Mouse (Mus musculus) hindbrain, postnatal 0 days (tissue): Measurements from ENCODE around the gene Syne4. TPM values are rescaled to one million over a fixed set of nuclear protein-coding genes. Genes with fewer than 3 reads are reported as not detected.

Source experiments
- ATAC-seq: fragments of 200-750 bp; cut with Nextera tagmentation; 2 replicates; pipeline ENCODE4 v1.8.0; 2017; ENCODE audit warnings: mild to moderate bottlenecking, moderate TSS enrichment, moderate library complexity
- DNase-seq: peaks from one replicate; pipeline ENCODE4 v3.0.0-alpha.2; 2015; ENCODE audit warnings: low spot score
- H3K27ac ChIP-seq: fragments of 300-500 bp; sonication (generic); 2 replicates; pipeline ENCODE4 v1.5.1; 2014; ENCODE audit warnings: mild to moderate bottlenecking
- H3K27me3 ChIP-seq: fragments of 300-500 bp; sonication (generic); 2 replicates; pipeline ENCODE4 v1.6.1; 2014; ENCODE audit warnings: low read length, mixed read lengths; ENCODE audit not compliant: insufficient read depth
- H3K36me3 ChIP-seq: fragments of 300-500 bp; sonication (generic); 2 replicates; pipeline ENCODE4 v1.6.1; 2014; ENCODE audit warnings: low read length, mixed read lengths; ENCODE audit not compliant: insufficient read depth
- H3K4me1 ChIP-seq: fragments of 300-500 bp; sonication (generic); 2 replicates; pipeline ENCODE4 v1.6.1; 2014; ENCODE audit warnings: antibody characterized with exemption, low read length, mixed read lengths; ENCODE audit not compliant: insufficient read depth
- H3K4me2 ChIP-seq: fragments of 300-500 bp; sonication (generic); 2 replicates; pipeline ENCODE4 v1.6.1; 2014; ENCODE audit warnings: low read depth, mild to moderate bottlenecking, low read length, moderate library complexity, mixed read lengths
- H3K4me3 ChIP-seq: fragments of 300-500 bp; sonication (generic); 2 replicates; pipeline ENCODE4 v1.5.1; 2014; ENCODE audit warnings: low read length
- H3K9ac ChIP-seq: fragments of 300-500 bp; sonication (generic); replicated peaks from 2 replicates; pipeline ENCODE4 v1.6.1; 2014; ENCODE audit warnings: mild to moderate bottlenecking, low read length, moderate library complexity, mixed read lengths
- H3K9me3 ChIP-seq: fragments of 300-500 bp; sonication (generic); 2 replicates; pipeline ENCODE4 v1.6.1; 2016; ENCODE audit warnings: low read length, mixed read lengths
- CTCF ChIP-seq: IDR thresholded peaks from 2 replicates; pipeline ENCODE4 v1.5.1; 2016; ENCODE audit warnings: antibody characterized with exemption, control low read depth, low read depth
- WGBS: fragments of 180-500 bp; shearing (Covaris S2); extraction: QIAGEN DNeasy Blood & Tissue Kit; methylation state at CpG from one replicate; pipeline ENCODE4 v1.1.7; 2014; 5-methylcytosine and 5-hydroxymethylcytosine counted together
- polyA plus RNA-seq: library from polyadenylated mRNA; unstranded; fragments of >200 nt; fragmentation: Nextera tagmentation; extraction: Ambion mirVana; gene quantifications from 2 replicates; pipeline ENCODE4 v1.2.1, GENCODE M21; 2015
- total RNA-seq: library from RNA; depleted of rRNA; stranded (reverse); fragments of >200 nt; gene quantifications from 2 replicates; pipeline ENCODE4 v1.2.3, GENCODE M21; 2014

The Syne4 gene
- total and polyA plus RNA-seq, 2 experiments from 2014 or later: 12.6 to 16.5 TPM

GRCm38 (mm10) chr7:30286701-30287410, 27.8 kb upstream of the Syne4 start:
- Histone ChIP-seq H3K9ac (no peak overlapping the region), H3K4me3 (no peak overlapping the region), H3K9me3 (no peaks in the 10 kb centered on the region), H3K4me2 (no peak overlapping the region), H3K27me3 (no peaks in the 10 kb centered on the region), H3K36me3 (no peaks in the 10 kb centered on the region), H3K4me1 (peaks cover 7% of the 10 kb centered on the region), H3K27ac (no peak overlapping the region)
- TF ChIP-seq CTCF: no peak
- no peak for DNase-seq
- ATAC-seq: no peak
- 35% methylated on average over 8 of the region's 8 CpGs for WGBS

- no peak overlapping the region for H3K4me3 ChIP-seq
- H3K27me3 ChIP-seq: no peaks in the 10 kb centered on the region
- no peak overlapping the region for H3K9ac ChIP-seq
- no peak overlapping the region for H3K27ac ChIP-seq
- 53% methylated on average over 6 of the region's 6 CpGs for WGBS
- no peaks in the 10 kb centered on the region for H3K36me3 ChIP-seq
- no peaks in the 10 kb centered on the region for H3K9me3 ChIP-seq
- H3K4me2 ChIP-seq: no peak overlapping the region
- no peak for DNase-seq
- peaks cover 7% of the 10 kb centered on the region for H3K4me1 ChIP-seq
- no peak for ATAC-seq
- no peak for TF ChIP-seq CTCF
Observed at GRCm38 (mm10) chr7:30288046-30288445, 26.6 kb upstream of the Syne4 start.

- DNase-seq: no peak
- H3K27ac ChIP-seq: 0 out of 2 replicates have a peak overlapping the region, but pooled peaks have one; percentile 20
Observed at GRCm38 (mm10) chr7:30289071-30289713, 25.4 kb upstream of the Syne4 start.

GRCm38 (mm10) chr7:30289714-30290399, 24.8 kb upstream of the Syne4 start:
- DNase-seq: peak; percentile 51

More at GRCm38 (mm10) chr7:30289071-30289713, 25.4 kb upstream of the Syne4 start:
- no peaks in the 10 kb centered on the region for H3K36me3 ChIP-seq
- H3K4me3 ChIP-seq: no peak overlapping the region
- H3K4me1 ChIP-seq: peaks cover 11% of the 10 kb centered on the region
- TF ChIP-seq CTCF: no peak
- WGBS: 76% methylated on average over 7 of the region's 7 CpGs
- H3K4me2 ChIP-seq: no peak overlapping the region
- no peak overlapping the region for H3K9ac ChIP-seq
- no peaks in the 10 kb centered on the region for H3K9me3 ChIP-seq
- no peak for ATAC-seq
- H3K27me3 ChIP-seq: no peaks in the 10 kb centered on the region

GRCm38 (mm10) chr7:30291215-30292131, 23.1 kb upstream of the Syne4 start, which contains the start of gene Clip3:
Gene Clip3 (plus strand): TSS chr7:30291728.
- Histone ChIP-seq H3K9me3 (no peaks in the 10 kb centered on the region), H3K36me3 (peaks cover 12% of the 10 kb centered on the region; the same call in 1 of the 2 replicates), H3K4me1 (peaks cover 12% of the 10 kb centered on the region), H3K27me3 (no peaks in the 10 kb centered on the region), H3K4me2 (peak within 1 kb of the TSS; percentile 89), H3K9ac (peak within 1 kb of the TSS; percentile 90), H3K27ac (peak within 1 kb of the TSS; percentile 85), H3K4me3 (peak within 1 kb of the TSS; percentile 90)
- peak; percentile 83 for ATAC-seq
- TF ChIP-seq CTCF: no peak
- DNase-seq: peak; percentile 92
- WGBS: 6% methylated on average over 35 of the region's 35 CpGs

More at GRCm38 (mm10) chr7:30289714-30290399, 24.8 kb upstream of the Syne4 start:
- H3K4me1 ChIP-seq: peaks cover 12% of the 10 kb centered on the region
- no peak overlapping the region for H3K4me3 ChIP-seq
- H3K36me3 ChIP-seq: 0 out of 2 replicates have a peak, but pooled peaks cover 3% of the 10 kb centered on the region
- ATAC-seq: peak; percentile 54; the same call in 1 of the 2 replicates
- H3K27me3 ChIP-seq: no peaks in the 10 kb centered on the region
- no peaks in the 10 kb centered on the region for H3K9me3 ChIP-seq
- 0 out of 2 replicates have a peak overlapping the region, but pooled peaks have one; percentile 20 for H3K27ac ChIP-seq
- WGBS: 49% methylated on average over 10 of the region's 10 CpGs
- H3K4me2 ChIP-seq: no peak overlapping the region
- peak; percentile 29 for TF ChIP-seq CTCF
- H3K9ac ChIP-seq: no peak overlapping the region
